22 mouse cellular contexts compared by ENCODE assay signal in genomic region chr2:172466427-172467132, GRCm38 (mm10). TPM values are rescaled to one million over a fixed set of nuclear protein-coding genes. Genes with fewer than 3 reads are reported as not detected.
DNase-seq lines count a peak whose midpoint lies in the region; ATAC-seq and TF ChIP-seq lines count a peak whose summit lies in the region.
"Had no signal": no experiment of that assay in that cellular context is flagged by ENCODE, and none has a peak within 500 bp of the region (broad histone marks: within the 10 kb centered on the region; RNA-seq: fewer than 3 reads in every experiment).

No protein-coding gene starts in this region.

- intact Hi-C loops in left cerebral cortex, adult 2 months (cut with DNase I): no loop called here

- no peak overlapping the region for H3K4me3 ChIP-seq in kidney, embryonic 14.5 days (ENCODE audit: low read length)
- no peak overlapping the region for H3K4me3 ChIP-seq in MEL (ENCODE audit: control insufficient read depth in 1 of 2, insufficient read depth in 1 of 2, low read depth in 2 of 2, low read length in 2 of 2)
- H3K4me3 ChIP-seq in left cerebral cortex, adult 2 months: no peak overlapping the region
- no peak overlapping the region for H3K4me3 ChIP-seq in hindbrain, embryonic 10.5 days
- H3K4me3 ChIP-seq: embryonic facial prominence, embryonic 13.5 days; liver, embryonic 15.5 days; midbrain, embryonic 10.5 days had no signal

- WGBS in kidney, embryonic 14.5 days: 93% methylated on average over 11 of the region's 11 CpGs
- 84% methylated on average over 11 of the region's 11 CpGs for WGBS in hindbrain, embryonic 10.5 days

- H3K79me2 ChIP-seq in MEL (ENCODE audit: control insufficient read depth, insufficient read depth, low read length, poor library complexity): no peaks in the 10 kb centered on the region

- H3K4me2 ChIP-seq in kidney, embryonic 14.5 days (replicated peaks; ENCODE audit: low read depth, low read length): no peak overlapping the region
- H3K4me2 ChIP-seq: embryonic facial prominence, embryonic 13.5 days; liver, embryonic 15.5 days had no signal

- TF ChIP-seq CTCF in MEL (IDR thresholded peaks at IDR 0.05 in 2 of 3, conservative IDR thresholded peaks at IDR 0.05 in 1 of 3; ENCODE audit: control insufficient read depth in 1 of 3, insufficient read depth in 1 of 3, low read depth in 2 of 3, low read length in 3 of 3, poor library complexity in 1 of 3, severe bottlenecking in 1 of 3): no peak
- TF ChIP-seq CTCF in left cerebral cortex, adult 2 months (IDR thresholded peaks at IDR 0.05): no peak

- no peak for ATAC-seq in kidney, embryonic 14.5 days (ENCODE audit: low FRiP score, low TSS enrichment)
- no peak for ATAC-seq in frontal cortex, adult (ENCODE audit: low TSS enrichment)
- ATAC-seq: CD4-positive, CD25-positive, alpha-beta regulatory T cell, adult 4 months had no signal

- H3K9me3 ChIP-seq in kidney, embryonic 14.5 days (ENCODE audit: control insufficient read depth, low read length): no peaks in the 10 kb centered on the region
- H3K9me3 ChIP-seq in MEL (replicated peaks; ENCODE audit: insufficient read depth, low read length): no peaks in the 10 kb centered on the region
- H3K9me3 ChIP-seq in hindbrain, embryonic 10.5 days: no peaks in the 10 kb centered on the region
- H3K9me3 ChIP-seq: embryonic facial prominence, embryonic 13.5 days; liver, embryonic 15.5 days; midbrain, embryonic 10.5 days had no signal

- no peak overlapping the region for H3K9ac ChIP-seq in kidney, embryonic 14.5 days (ENCODE audit: low read depth, low read length)
- no peak overlapping the region for H3K9ac ChIP-seq in MEL (ENCODE audit: control insufficient read depth, low read depth, low read length, poor library complexity, severe bottlenecking)
- H3K9ac ChIP-seq: embryonic facial prominence, embryonic 13.5 days; liver, embryonic 15.5 days had no signal

- H3K36me3 ChIP-seq in kidney, embryonic 14.5 days (ENCODE audit: control insufficient read depth, insufficient read depth, low read length): peaks cover 61% of the 10 kb centered on the region
- no peaks in the 10 kb centered on the region; a peak in 1 of 4 replicates for H3K36me3 ChIP-seq in MEL (ENCODE audit: control insufficient read depth in 1 of 2, insufficient read depth in 2 of 2, low read length in 2 of 2)
- peaks cover 84% of the 10 kb centered on the region for H3K36me3 ChIP-seq in hindbrain, embryonic 10.5 days

- H3K27ac ChIP-seq in kidney, embryonic 14.5 days (ENCODE audit: low read depth, low read length): no peak overlapping the region
- no peak overlapping the region for H3K27ac ChIP-seq in MEL (ENCODE audit: control insufficient read depth, low read depth, low read length)
- H3K27ac ChIP-seq in left cerebral cortex, adult 2 months: no peak overlapping the region
- no peak overlapping the region for H3K27ac ChIP-seq in hindbrain, embryonic 10.5 days
- H3K27ac ChIP-seq: embryonic facial prominence, embryonic 13.5 days; liver, embryonic 15.5 days; midbrain, embryonic 10.5 days had no signal

- TF ChIP-seq POLR2A in MEL (IDR thresholded peaks at IDR 0.05; ENCODE audit: control insufficient read depth in 1 of 2, insufficient read depth in 1 of 2, low read depth in 1 of 2, low read length in 2 of 2, poor library complexity in 1 of 2): no peak

- H3K4me1 ChIP-seq in kidney, embryonic 14.5 days (ENCODE audit: control insufficient read depth, insufficient read depth, low read length): no peaks in the 10 kb centered on the region
- no peaks in the 10 kb centered on the region for H3K4me1 ChIP-seq in MEL (ENCODE audit: control insufficient read depth in 1 of 2, insufficient read depth in 2 of 2, low read length in 2 of 2)
- no peaks in the 10 kb centered on the region for H3K4me1 ChIP-seq in hindbrain, embryonic 10.5 days (replicated peaks)
- H3K4me1 ChIP-seq: embryonic facial prominence, embryonic 13.5 days; liver, embryonic 15.5 days; midbrain, embryonic 10.5 days had no signal

- TF ChIP-seq RAD21 in MEL (IDR thresholded peaks at IDR 0.05; ENCODE audit: low read depth, low read length): no peak

- no peaks in the 10 kb centered on the region for H3K27me3 ChIP-seq in kidney, embryonic 14.5 days (ENCODE audit: control insufficient read depth, insufficient read depth, low read length)
- no peaks in the 10 kb centered on the region for H3K27me3 ChIP-seq in MEL (ENCODE audit: control insufficient read depth in 1 of 2, insufficient read depth in 2 of 2, low read length in 2 of 2)
- no peaks in the 10 kb centered on the region for H3K27me3 ChIP-seq in hindbrain, embryonic 10.5 days (ENCODE audit: insufficient read depth, poor library complexity, severe bottlenecking)
- H3K27me3 ChIP-seq: embryonic facial prominence, embryonic 13.5 days; liver, embryonic 15.5 days had no signal

- TF ChIP-seq EP300 in MEL (IDR thresholded peaks at IDR 0.05; ENCODE audit: low read depth in 1 of 2, low read length in 2 of 2): no peak

- DNase-seq in kidney, adult 18-20 months: peak; percentile 55
- no peak for DNase-seq in MEL (ENCODE audit: low read depth, low spot score)
- DNase-seq in adrenal gland, adult 8-10 months: peak; percentile 45
- DNase-seq in kidney, adult 9 months: peak; percentile 79
- no peak for DNase-seq in left cerebral cortex, adult 2 months (ENCODE audit: extremely low spot score in 1 of 2, low spot score in 2 of 2)
- no peak for DNase-seq in hindbrain, embryonic 10.5 days (ENCODE audit: low spot score)
- DNase-seq: cerebellum, adult 2 months; heart, postnatal 4 days; left cerebral cortex, postnatal 4 days; right cerebral cortex, adult 18-20 months; thymus, adult 2 months had no signal

TF ChIP-seq in MEL, 35 proteins besides CTCF, POLR2A, EP300 and RAD21:
- peak; percentile 77; the same call in 1 of the 2 replicates for TF ChIP-seq ZKSCAN1 (IDR thresholded peaks at IDR 0.05; ENCODE audit: low read depth, low read length)
- TF ChIP-seq POLR2AphosphoS2 (IDR thresholded peaks at IDR 0.05; ENCODE audit: low read length): no peak
- no peak for TF ChIP-seq ETS1 (IDR thresholded peaks at IDR 0.05; ENCODE audit: low read depth, low read length)

RNA-seq across cellular contexts. Expression of gene Fam209, which starts 5.7 kb away (rescaled TPM):
- 0.40 TPM in 1 of 2 replicates, not detected in the other for polyA plus RNA-seq in kidney, embryonic 14.5 days (2014; fragmentation: Nextera tagmentation; extraction: Ambion mirVana)
- total RNA-seq in MEL (2012; rRNA removed): 0.31 TPM in 1 of 2 replicates, not detected in the other
- polyA plus RNA-seq in MEL (2012; ENCODE audit: insufficient read depth in 1 of 2, insufficient read length in 2 of 2, low read depth in 1 of 2, low replicate concordance in 2 of 2, missing spikeins in 1 of 2): under 1 TPM in 1 of 2 experiments, not detected in 1; 0.65 TPM
- under 1 TPM in 1 of 4 experiments, not detected in 3; 0.38 TPM for total RNA-seq in adrenal gland, adult 8-10 months (2022)
- total RNA-seq in left cerebral cortex, adult 2 months (2021): under 1 TPM in 1 of 2 experiments, not detected in 1; 0.52 TPM
- 0.25 TPM in 1 of 2 replicates, not detected in the other for polyA plus RNA-seq in hindbrain, embryonic 10.5 days (2016; fragmentation: Nextera tagmentation; extraction: Ambion mirVana)
- total RNA-seq: layer of hippocampus, postnatal 25 days had no signal
- polyA plus RNA-seq: cerebellum, adult 2 months; heart, embryonic 14.5 days; liver, embryonic 15.5 days; neural tube, embryonic 11.5 days had no signal

RNA-seq across cellular contexts. Expression of gene Gcnt7, which starts 8.2 kb away (rescaled TPM):
- 0.77 and 1.0 TPM in 2 replicates for polyA plus RNA-seq in kidney, embryonic 14.5 days (2014; fragmentation: Nextera tagmentation; extraction: Ambion mirVana)
- 0.15 TPM in 1 of 2 replicates, not detected in the other for total RNA-seq in MEL (2012; rRNA removed)
- under 1 TPM in 1 of 2 experiments, not detected in 1; 0.22 TPM for polyA plus RNA-seq in MEL (2012; ENCODE audit: insufficient read depth in 1 of 2, insufficient read length in 2 of 2, low read depth in 1 of 2, low replicate concordance in 2 of 2, missing spikeins in 1 of 2)
- total RNA-seq in adrenal gland, adult 8-10 months (2022): not detected
- not detected for total RNA-seq in left cerebral cortex, adult 2 months (2021)
- 1.6 and 1.8 TPM in 2 replicates for polyA plus RNA-seq in hindbrain, embryonic 10.5 days (2016; fragmentation: Nextera tagmentation; extraction: Ambion mirVana)
- total RNA-seq: heart, postnatal 4 days; layer of hippocampus, postnatal 25 days; left cerebral cortex, postnatal 4 days had no signal
- polyA plus RNA-seq: cerebellum, adult 2 months; gonadal fat pad, adult 2 months; thymus, adult 2 months; urinary bladder, adult 2 months had no signal

RNA-seq across cellular contexts. Expression of gene Rtf2, which starts 26.2 kb away (rescaled TPM):
- 64.0 and 74.4 TPM in 2 replicates for polyA plus RNA-seq in kidney, embryonic 14.5 days (2014; fragmentation: Nextera tagmentation; extraction: Ambion mirVana)
- 59.2 and 68.2 TPM in 2 replicates for total RNA-seq in MEL (2012; rRNA removed)
- 10 to 100 TPM in 1 of 2 experiments, not detected in 1; 81.5 TPM for polyA plus RNA-seq in MEL (2012; ENCODE audit: insufficient read depth in 1 of 2, insufficient read length in 2 of 2, low read depth in 1 of 2, low replicate concordance in 2 of 2, missing spikeins in 1 of 2)
- 10 to 100 TPM; 77.2 to 92.4 (median 82.4) TPM for total RNA-seq in adrenal gland, adult 8-10 months (2022)
- 10 to 100 TPM; 71.6 to 75.9 TPM for total RNA-seq in left cerebral cortex, adult 2 months (2021)
- polyA plus RNA-seq in hindbrain, embryonic 10.5 days (2016; fragmentation: Nextera tagmentation; extraction: Ambion mirVana): 89.3 and 98.1 TPM in 2 replicates

Comparison
In these comparisons a context has a peak if more than half of its experiments do, and no peak if none do; other contexts are left out.
1. DNase-seq: peak in kidney, adult 18-20 months (single experiment), adrenal gland, adult 8-10 months (single experiment) and kidney, adult 9 months (single experiment); none in MEL (single experiment), left cerebral cortex, adult 2 months (0 of 2) and hindbrain, embryonic 10.5 days (single experiment).